Mouse (Mus musculus) duodenum, adult 2 months (tissue): ENCODE measurements around the gene Sstr1. TPM values are rescaled to one million over a fixed set of nuclear protein-coding genes. Genes with fewer than 3 reads are reported as not detected.

Experiments
- polyA plus RNA-seq: library from polyadenylated mRNA; depleted of rRNA; stranded (reverse); fragments of >200 nt; gene quantifications from 2 replicates; pipeline ENCODE4 v1.2.3, GENCODE M21; 2012; ENCODE audit warnings: low replicate concordance; rRNA removed

The Sstr1 gene
- 3.5 TPM in 2 replicates for polyA plus RNA-seq

GRCm38 (mm10) chr12:58211163-58212071, at the start of gene Sstr1:
Gene Sstr1 (plus strand): TSS chr12:58211772.

Other genes starting within 250 kb of the Sstr1 start
- gene Clec14a, start 57.5 kb downstream of the Sstr1 start, polyA plus RNA-seq: 0.55 and 1.1 TPM in 2 replicates